Mouse (Mus musculus) embryonic fibroblast, embryonic 13.5 days (primary cell): ENCODE results near the gene Dusp1. TPM values are rescaled to one million over a fixed set of nuclear protein-coding genes. Genes with fewer than 3 reads are reported as not detected.

Experiments
- H3K27ac ChIP-seq: 2 replicates; pipeline ENCODE4 v1.5.1; 2012; ENCODE audit warnings: low read length, control low read depth, inconsistent platforms; ENCODE audit not compliant: insufficient read depth
- H3K4me1 ChIP-seq: 2 replicates; pipeline ENCODE4 v1.6.1; 2011; ENCODE audit warnings: low read length; ENCODE audit not compliant: control insufficient read depth, insufficient read depth
- H3K4me3 ChIP-seq: 2 replicates; pipeline ENCODE4 v1.5.1; 2011; ENCODE audit warnings: mild to moderate bottlenecking, control low read depth, low read length; ENCODE audit not compliant: insufficient read depth
- CTCF ChIP-seq: IDR thresholded peaks from 2 replicates; pipeline ENCODE4 v1.5.1; 2011; ENCODE audit warnings: mild to moderate bottlenecking, control low read depth, low read length, moderate library complexity, borderline replicate concordance; ENCODE audit not compliant: insufficient read depth
- POLR2A ChIP-seq: IDR thresholded peaks from 2 replicates; pipeline ENCODE4 v1.6.1; 2011; ENCODE audit warnings: low read depth, mild to moderate bottlenecking, control low read depth, low read length, moderate library complexity
- polyA plus RNA-seq: library from polyadenylated mRNA; stranded (reverse); fragments of >200 nt; gene quantifications from 2 replicates; pipeline ENCODE4 v1.2.4, GENCODE M21; 2011; ENCODE audit warnings: low read depth; ENCODE audit not compliant: missing spikeins, insufficient read length

The Dusp1 gene
- polyA plus RNA-seq, 1 experiment: 36.3 TPM

DNA sequence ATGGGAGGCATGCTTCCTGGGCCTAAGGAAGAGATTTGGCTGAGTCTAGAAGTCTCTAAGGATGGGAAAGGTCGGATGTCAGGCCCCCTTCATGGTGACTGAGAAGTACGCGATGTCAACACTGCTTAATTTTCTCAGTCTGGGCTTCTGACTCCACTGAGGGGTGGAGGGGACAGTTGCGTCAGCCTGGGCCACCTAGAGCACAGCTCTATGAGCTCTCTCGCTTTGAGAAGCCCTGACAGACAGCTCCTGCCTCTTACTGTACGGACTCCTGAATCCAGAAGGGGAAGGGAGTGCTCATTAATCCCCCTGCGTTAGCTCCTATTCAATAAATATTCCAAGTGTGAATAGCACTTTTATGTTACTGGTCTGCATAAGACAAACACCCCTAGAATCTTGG, 103.9 kb downstream of the Dusp1 start:
- no peak overlapping the region for H3K4me3 ChIP-seq
- no peak overlapping the region for H3K27ac ChIP-seq
- H3K4me1 ChIP-seq: no peaks in the 10 kb centered on the region
- TF ChIP-seq CTCF: no peak
- no peak for TF ChIP-seq POLR2A

- H3K4me3 ChIP-seq: no peak overlapping the region
- TF ChIP-seq POLR2A (no peak), CTCF (no peak)
- H3K27ac ChIP-seq: no peak overlapping the region
- H3K4me1 ChIP-seq: no peaks in the 10 kb centered on the region
Observed at GRCm38 (mm10) chr17:26457506-26457905, 104.4 kb downstream of the Dusp1 start.

Other genes starting within 250 kb of the Dusp1 start
- gene Neurl1b, start 147.3 kb downstream of the Dusp1 start, polyA plus RNA-seq: 1.2 and 2.4 TPM in 2 replicates
- gene Ergic1, start 639 bp downstream of the Dusp1 start, polyA plus RNA-seq: 376 and 420 TPM in 2 replicates
- gene Atp6v0e, start 101.1 kb upstream of the Dusp1 start, polyA plus RNA-seq: 174 and 192 TPM in 2 replicates
- 14.4 TPM in 2 replicates for gene Crebrf, start 153.5 kb upstream of the Dusp1 start, polyA plus RNA-seq
- 22.8 and 22.9 TPM in 2 replicates for gene Bnip1, start 218.9 kb upstream of the Dusp1 start, polyA plus RNA-seq